Mouse (Mus musculus): Measurements from ENCODE around the gene Foxs1. TPM values are rescaled to one million over a fixed set of nuclear protein-coding genes. Genes with fewer than 3 reads are reported as not detected.

The Foxs1 gene
- polyA plus RNA-seq (2017; shearing (Covaris generic)), result not detected

GRCm38 (mm10) chr2:152933048-152933447, at the start of gene Foxs1:
Gene Foxs1, minus strand, starts transcription at chr2:152933208.

DNA sequence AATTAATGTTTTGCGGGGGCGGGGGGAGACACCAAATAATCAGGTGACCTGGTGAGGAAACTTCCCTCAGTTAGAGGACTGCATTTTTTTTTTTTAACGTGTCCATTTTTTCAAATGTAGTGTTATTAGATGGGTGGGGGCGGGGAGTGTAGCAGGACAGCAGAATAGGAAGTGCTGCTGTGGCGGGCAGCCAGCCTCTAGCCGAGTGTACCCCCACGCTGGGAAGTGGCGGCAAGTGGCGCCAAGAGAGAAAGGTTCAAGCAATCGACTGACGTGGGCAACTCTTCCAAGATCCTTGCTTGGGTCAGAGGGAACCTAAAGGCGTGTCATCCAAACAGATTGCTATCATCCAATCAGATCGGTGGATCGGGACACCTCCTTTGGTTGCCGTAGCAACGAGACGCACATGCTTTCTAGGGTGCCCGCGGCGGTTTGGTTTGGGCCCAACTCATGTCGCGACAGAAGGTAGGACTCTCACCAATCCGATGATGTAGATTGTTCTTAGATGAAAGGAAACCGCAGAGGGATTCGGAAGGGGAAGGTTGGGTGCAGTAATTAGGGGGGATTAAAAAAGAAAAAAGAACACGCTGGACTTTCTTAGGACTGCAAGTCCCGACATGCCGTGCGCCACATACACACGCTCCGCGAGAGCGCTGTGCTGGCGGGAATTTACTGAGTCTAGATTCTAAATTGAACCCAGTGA, 29.2 kb upstream of the Foxs1 start, which contains the start of gene Ttll9:
Ttll9 (plus strand) TSS at position 395 of the 703 bp plus-strand sequence.

DNA sequence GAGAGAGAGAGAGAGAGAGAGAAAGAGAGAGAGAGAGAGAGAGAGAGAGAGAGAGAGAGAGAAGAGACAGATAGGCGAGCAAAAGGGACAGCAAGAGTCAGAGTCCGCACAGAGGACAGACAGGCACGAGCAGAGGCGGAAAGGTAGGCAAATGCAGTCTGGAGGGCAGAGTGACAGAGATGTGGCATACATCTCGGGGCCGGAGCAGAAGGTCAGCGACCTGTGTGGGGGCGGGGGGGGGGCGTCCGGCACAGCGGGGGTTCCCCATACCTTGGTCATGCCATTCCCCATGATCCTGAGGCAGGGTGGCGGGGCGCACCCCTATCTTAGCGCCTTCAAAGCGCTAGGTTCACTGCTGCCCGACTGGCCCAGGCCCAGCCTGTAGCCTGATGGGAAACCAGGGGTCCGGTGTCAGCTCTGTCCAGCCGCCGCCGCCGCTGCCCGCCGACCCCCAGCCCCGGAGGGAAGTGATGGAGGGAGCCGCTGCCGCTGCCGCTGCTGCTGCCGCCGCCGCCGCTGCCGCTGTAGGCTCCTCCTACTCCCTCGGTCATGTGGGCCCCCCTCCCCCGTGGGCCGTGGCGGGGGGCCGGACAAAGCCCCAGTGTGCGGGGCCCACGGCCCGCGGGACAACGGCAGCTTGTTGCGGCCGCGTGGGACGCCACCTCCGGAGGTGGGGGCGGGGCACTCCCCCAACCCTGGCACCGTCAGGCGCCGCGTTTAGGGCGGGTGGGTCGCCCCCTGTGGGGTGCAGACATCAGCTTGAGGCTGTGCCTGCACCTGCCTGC, 18.2 kb upstream of the Foxs1 start, which contains the start of gene Dusp15:
Dusp15 (minus strand) TSS at position 634 of the 785 bp plus-strand sequence.

DNA sequence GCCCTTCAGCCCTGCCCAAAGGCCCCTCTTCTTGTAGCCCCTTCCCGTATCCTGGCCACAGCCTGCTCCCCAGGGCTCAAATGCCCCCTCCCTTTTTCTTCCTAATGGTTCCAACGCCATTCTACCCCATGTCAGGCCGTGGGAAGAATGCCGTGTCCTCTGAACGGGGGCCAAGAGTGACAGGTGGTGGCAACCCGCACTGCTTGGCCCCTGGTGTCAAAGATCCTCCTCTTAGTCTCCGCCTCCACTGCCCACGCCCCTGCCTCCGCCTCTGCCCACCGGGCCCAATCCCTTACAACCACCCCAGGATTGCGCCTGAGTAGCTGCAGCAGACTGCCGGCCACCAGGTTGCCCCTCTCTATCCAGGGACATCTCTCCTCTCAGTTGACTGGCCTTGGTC, 22.0 kb downstream of the Foxs1 start, which contains the start of gene Mylk2:
Mylk2 (plus strand) TSS at position 322 of the 400 bp plus-strand sequence.

Other genes starting within 250 kb of the Foxs1 start
- gene Mcts2, start 246.2 kb downstream of the Foxs1 start, polyA plus RNA-seq (2017; shearing (Covaris generic)), result 3.2 TPM
- 0.60 TPM for gene Id1, start 197.0 kb downstream of the Foxs1 start, polyA plus RNA-seq (2017; shearing (Covaris generic))
- not detected for gene Cox4i2, start 179.0 kb downstream of the Foxs1 start, polyA plus RNA-seq (2017; shearing (Covaris generic))
- 81.8 TPM for gene Bcl2l1, start 101.5 kb downstream of the Foxs1 start, polyA plus RNA-seq (2017; shearing (Covaris generic))
- 7.6 TPM for gene Tpx2, start 85.2 kb downstream of the Foxs1 start, polyA plus RNA-seq (2017; shearing (Covaris generic))
- not detected for gene Mylk2, start 21.9 kb downstream of the Foxs1 start, polyA plus RNA-seq (2017; shearing (Covaris generic))
- gene Dusp15, start 18.5 kb upstream of the Foxs1 start, polyA plus RNA-seq (2017; shearing (Covaris generic)), result not detected
- 0.88 TPM for gene Ttll9, start 29.3 kb upstream of the Foxs1 start, polyA plus RNA-seq (2017; shearing (Covaris generic))
- gene Pdrg1, start 82.2 kb upstream of the Foxs1 start, polyA plus RNA-seq (2017; shearing (Covaris generic)), result 207 TPM
- gene Xkr7, start 98.6 kb upstream of the Foxs1 start, polyA plus RNA-seq (2017; shearing (Covaris generic)), result not detected
- gene Ccm2l, start 132.7 kb upstream of the Foxs1 start, polyA plus RNA-seq (2017; shearing (Covaris generic)), result not detected
- gene Hck, start 175.3 kb upstream of the Foxs1 start, polyA plus RNA-seq (2017; shearing (Covaris generic)), result 2.1 TPM
- 64.6 TPM for gene Tm9sf4, start 228.1 kb upstream of the Foxs1 start, polyA plus RNA-seq (2017; shearing (Covaris generic))